Mouse (Mus musculus): Measurements from ENCODE around the gene Cfap52.
A peak's percentile ranks its signal among the peaks of the same experiment; 100 is the strongest.

Cfap52 gene

DNA sequence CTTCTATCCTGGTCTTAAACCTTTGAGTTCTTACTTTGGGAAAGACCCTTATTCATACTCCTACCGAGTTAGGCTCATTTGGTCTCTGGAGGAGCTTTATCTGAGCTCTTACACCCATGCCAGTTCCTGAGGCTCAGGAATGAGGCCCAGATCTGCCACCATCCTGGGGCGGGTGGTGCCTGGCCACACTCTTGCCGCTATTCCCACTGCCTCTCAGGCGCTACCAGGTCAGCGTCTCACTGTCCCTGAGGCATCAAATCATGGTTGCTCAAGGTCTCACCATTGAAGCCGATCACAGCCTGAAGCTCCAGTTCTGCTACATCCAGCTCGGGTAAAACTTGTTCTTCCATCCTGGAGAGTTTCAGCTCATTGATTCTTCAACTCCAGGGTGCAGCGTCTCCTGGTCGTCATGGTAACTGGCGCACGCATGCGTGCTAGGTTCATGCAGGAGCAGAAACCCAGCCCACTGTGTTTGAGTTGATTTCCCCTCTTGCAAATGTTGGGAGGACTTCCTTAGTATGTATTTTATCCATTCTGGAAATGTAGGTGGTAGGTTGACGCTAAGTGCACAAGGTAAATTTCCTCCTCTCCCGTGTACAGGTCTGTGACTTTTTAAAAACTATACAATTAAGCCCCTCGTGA lies at the start of gene Cfap52:
TSS of gene Cfap52 (minus strand) at position 410 of the 642 bp plus-strand sequence.
- DNase-seq (ENCODE audit: low read depth in 2 of 2, low spot score in 2 of 2) = peak; percentile 71 to 79

DNA sequence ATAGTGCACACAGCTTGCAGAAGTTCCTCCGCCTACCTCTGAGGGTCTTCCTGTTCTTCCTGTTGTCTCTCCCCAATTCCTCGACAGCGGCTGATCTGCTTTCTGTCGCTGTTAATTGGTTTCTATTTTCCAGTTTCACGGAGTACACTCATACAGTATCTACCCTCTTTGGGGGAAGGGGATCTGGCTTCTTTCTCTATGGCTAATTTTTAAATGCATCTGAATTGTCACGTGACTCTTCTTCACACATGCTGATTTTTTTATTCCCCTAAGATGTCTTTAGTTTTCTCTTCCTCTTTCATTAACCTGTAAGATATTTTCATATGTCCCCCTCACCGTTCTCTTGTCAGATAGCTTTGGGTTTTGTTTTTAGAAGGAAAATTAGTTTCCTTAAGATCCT lies 46.8 kb upstream of the Cfap52 start:
- DNase-seq (ENCODE audit: low read depth in 2 of 2, low spot score in 2 of 2) = no peak

DNA sequence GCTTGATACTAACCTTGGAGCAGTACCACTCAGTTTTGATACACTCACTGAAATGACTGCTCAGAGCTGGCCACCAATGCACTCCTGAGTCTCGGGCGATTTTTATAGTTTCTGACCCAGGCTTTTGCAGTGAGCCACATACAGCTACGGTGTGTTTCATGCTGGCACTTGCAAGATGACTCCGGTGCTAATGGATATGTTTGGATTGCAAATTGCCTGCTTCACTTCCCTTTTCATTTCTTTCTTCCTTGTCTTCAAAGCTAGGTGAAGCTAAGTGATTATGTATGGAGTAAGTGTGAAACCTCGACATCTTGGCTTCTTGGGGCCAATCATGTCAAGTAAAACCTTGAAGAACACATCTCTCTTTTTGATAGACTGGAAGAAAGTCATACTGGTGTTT lies 43.9 kb upstream of the Cfap52 start:
- no peak for DNase-seq (ENCODE audit: low read depth in 2 of 2, low spot score in 2 of 2)

DNA sequence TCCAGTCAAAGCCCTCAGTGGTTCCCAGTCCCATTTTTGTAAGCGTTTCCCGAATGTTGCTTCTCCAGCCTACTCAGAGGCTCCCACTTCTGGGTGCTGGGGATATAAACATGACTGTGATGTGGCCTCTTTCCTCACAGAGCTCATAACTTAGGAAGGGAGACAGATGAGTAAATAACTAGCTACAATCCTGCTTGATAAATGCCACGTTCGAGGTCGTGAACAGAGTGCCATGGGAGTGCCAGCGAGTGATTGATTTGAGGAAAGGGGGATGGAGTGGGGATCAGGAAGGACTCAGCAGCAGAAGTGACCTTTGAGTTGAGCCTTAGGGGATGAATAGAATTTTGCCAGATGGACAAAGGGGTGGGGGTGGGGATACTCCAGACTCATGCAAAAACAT lies 42.2 kb upstream of the Cfap52 start:
- no peak for DNase-seq (ENCODE audit: low read depth in 2 of 2, low spot score in 2 of 2)

DNA sequence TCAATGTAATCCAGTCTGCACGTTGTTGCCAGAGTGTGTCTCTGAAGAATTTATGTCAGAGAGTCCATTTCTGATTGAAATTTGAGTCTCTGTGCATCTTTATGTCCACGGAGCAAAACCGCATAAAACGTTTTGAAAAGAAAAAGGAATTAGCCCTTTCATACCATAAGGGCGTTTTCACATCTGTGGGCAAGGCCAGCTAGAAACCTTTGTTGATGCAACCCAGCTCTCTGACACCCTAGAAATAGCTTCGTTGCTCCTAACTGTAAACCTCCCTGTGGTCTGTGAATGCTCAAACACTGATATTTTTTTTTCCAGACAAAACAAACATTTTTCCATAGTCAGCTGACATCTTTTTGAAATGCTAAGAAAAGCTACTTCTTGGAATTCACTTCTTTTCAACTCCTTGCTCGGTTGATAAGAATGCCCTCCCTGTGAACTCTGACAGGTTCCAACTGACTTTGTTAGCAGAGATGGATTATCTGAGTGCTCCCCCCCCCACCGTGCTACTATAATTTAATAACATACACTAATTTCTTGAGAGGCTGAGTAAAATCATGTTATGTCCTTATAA lies 40.9 kb upstream of the Cfap52 start:
- no peak for DNase-seq (ENCODE audit: low read depth in 2 of 2, low spot score in 2 of 2)

DNA sequence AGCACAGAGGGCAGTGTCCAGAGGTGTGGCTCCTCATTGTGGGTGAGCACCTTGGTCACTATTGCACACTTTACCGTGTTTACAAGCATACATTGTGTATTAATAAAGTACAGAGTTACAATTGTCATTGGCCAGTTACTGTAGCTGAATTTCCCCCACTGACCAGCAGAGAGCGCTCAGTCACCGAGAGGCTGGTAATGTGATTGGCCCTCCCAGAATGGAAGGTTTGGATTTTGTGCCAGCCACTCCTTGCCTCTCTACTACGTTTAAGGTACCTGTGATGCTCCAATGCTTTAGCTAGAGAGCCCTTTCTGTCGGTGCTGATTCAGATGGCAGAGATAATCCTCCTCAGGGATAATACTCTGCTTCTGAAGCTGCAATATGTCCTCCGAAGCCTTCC lies 38.7 kb upstream of the Cfap52 start:
- DNase-seq (ENCODE audit: low read depth in 2 of 2, low spot score in 2 of 2) = peak in 1 of 2 experiments; percentile 14

DNA sequence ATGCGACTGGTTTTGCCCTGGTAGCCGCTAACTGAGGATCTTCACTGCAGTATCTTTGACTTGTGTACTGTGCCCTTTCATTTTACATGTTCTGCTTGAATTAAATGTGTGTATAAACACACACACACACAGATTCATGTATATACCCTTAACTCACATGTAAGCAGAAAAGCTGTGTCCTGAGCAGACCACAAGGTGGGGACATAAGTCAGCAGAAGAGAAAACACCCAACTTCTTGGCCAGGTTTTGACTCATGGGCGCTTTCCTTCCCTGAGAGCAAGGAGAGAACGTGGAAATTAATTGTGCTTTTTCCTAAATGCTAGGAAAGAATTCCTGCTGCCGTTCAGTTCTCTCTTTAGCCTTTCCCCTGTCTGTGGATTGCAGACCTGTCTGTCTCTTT lies 34.2 kb upstream of the Cfap52 start:
- DNase-seq (ENCODE audit: low read depth in 2 of 2, low spot score in 2 of 2) = no peak

DNA sequence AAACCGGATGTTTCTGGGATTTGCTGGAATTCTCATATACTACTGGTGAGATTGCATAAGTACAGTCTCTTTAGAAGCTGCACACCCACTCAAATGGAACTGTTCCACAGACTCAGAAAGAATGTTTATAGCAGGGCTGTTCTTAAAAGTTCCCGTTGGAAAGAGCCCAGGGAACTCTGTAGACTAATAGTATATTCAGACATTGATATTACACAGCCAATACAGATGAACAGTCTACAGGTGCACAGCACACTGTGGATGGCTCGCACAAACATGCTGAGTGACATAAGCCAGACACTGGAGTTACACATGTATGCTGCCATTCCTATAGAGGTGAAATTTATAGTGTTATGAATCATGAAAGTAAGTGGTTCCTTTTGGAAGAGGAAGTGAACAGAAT lies 33.5 kb upstream of the Cfap52 start:
- no peak for DNase-seq (ENCODE audit: low read depth in 2 of 2, low spot score in 2 of 2)

DNA sequence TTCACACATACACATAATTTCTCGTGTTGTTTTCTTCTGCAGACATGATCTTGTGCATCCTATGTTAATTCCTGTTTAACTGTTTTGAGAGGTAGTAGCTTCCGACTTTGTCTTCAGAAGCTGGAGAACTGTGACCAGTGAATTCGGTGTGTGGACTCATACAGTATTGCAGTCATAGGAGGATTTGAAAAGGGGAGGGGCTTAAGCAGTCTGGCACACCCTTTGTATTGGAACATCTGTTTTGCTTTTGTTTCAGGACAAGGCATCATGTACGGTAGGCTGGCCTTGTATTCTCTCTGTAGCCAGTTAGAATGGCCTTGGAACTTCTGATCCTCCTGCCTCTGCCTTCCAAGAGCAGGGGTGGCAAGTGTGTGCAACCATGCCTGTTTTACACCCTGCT lies 30.5 kb upstream of the Cfap52 start:
- DNase-seq (ENCODE audit: low read depth in 2 of 2, low spot score in 2 of 2) = no peak

DNA sequence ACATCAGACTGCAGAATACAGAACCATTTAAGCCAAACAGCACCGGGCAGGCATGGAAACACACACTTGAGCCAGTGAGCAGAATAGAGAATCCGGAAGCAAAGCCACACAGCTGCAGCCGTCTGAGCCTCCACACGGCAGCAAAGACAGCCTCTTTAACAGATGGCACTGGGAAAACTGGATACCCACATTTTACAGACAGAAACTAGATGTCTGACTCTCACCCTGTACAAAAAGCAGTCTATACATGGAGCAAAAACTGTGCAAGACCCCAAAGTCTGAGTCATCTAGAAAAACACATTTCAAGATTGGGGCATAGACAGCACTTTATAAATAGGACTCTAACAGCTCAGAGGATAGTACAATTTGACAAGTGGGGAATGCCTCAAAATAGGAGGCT lies 25.8 kb upstream of the Cfap52 start:
- no peak for DNase-seq (ENCODE audit: low read depth in 2 of 2, low spot score in 2 of 2)

DNA sequence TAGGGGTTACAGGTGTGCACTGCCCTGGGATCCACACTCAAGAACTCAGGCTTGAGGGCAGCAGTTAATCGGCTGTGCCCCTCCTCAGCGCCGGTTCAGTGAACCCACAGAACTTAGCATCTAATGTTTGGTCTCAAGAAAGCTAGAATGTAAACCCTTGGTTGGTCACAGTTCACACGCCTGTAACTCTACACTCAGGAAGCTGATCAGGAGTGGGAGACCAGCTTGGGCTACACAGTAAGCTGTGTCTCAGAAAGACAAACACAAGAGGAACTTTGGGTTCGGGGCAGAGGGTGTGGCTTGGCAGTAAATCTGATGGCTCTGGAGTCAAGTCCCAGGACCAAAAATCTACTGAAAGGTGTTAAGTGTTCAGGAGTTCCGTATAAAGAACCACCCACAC lies 18.1 kb upstream of the Cfap52 start:
- DNase-seq (ENCODE audit: low read depth in 2 of 2, low spot score in 2 of 2) = no peak

DNA sequence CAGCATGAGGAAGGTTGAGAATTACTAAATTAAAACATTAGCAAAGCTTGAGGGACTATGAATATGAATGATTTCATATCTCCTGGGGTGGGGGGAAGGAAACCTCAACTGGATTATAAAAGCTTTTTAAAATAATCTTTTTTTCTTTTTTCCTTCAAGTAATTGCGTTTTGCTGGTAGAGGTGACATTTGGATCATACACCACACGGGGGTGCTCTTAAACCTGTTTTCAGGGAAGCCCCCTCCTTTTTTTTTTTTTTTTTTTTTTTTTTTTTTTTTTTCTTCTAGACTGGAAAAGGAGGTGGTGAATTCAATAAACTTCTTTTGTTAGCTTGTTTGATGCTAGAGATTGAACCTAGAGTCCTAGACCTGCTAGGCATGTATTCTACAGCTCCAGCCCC lies 9.8 kb upstream of the Cfap52 start:
- no peak for DNase-seq (ENCODE audit: low read depth in 2 of 2, low spot score in 2 of 2)

DNA sequence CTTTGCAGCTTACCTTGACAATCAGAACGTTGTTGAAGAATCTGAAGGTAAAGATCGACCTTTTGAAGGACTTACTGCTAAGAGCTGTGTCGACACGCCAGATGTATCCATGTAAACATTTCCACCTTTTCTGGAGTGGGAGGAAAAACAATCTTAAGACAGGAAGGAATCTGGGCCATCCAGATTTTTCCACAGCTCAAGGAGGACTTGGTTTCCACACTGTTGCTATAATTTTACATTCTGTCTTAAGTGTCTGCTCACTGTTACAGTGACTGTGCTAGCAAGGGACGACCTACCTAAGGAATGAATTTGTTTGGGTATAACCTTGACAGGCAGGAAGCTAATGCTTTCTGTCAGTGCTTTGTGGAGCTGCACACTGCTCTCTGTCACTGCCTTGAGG lies 7.8 kb upstream of the Cfap52 start:
- no peak for DNase-seq (ENCODE audit: low read depth in 2 of 2, low spot score in 2 of 2)

DNA sequence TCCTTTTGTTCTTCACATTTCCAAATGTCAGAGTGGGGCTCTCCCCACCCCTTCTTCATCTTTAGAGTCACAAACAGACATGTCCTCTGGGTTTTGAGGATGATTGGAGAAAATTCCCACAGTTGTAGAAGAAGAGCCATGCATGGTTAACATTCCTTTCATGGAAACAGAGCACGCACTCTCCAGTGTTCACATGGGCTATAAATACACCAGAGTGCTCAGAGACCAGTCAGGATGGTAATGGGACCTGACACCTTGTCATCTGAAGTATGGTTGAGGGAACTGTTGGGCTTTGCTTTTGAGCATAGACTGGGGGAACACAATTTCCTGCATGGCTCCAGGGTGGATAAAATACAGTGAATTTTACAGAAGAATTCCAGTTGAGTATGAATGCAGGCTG lies 7.2 kb upstream of the Cfap52 start:
- no peak for DNase-seq (ENCODE audit: low read depth in 2 of 2, low spot score in 2 of 2)

DNA sequence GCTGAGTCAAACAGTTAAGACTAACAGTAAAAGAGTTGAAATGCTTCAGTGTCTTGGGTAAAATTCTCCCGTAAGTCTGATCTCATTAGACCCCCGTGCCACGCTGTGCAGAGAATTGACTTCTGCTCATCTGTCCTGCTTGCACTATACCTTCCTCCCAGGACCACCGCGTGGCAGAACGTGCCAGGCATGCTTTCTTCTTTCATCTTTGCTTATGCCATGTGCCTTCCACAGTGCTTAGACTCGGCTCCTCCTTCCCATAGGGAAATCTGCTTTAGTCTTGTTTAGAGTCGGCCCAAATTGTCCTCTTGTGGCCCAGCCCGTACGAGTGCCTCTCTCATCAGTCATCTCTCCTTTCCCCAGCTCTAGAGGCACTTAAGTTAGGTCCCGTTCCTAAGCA lies 2.4 kb upstream of the Cfap52 start:
- DNase-seq (ENCODE audit: low read depth in 2 of 2, low spot score in 2 of 2) = no peak

DNA sequence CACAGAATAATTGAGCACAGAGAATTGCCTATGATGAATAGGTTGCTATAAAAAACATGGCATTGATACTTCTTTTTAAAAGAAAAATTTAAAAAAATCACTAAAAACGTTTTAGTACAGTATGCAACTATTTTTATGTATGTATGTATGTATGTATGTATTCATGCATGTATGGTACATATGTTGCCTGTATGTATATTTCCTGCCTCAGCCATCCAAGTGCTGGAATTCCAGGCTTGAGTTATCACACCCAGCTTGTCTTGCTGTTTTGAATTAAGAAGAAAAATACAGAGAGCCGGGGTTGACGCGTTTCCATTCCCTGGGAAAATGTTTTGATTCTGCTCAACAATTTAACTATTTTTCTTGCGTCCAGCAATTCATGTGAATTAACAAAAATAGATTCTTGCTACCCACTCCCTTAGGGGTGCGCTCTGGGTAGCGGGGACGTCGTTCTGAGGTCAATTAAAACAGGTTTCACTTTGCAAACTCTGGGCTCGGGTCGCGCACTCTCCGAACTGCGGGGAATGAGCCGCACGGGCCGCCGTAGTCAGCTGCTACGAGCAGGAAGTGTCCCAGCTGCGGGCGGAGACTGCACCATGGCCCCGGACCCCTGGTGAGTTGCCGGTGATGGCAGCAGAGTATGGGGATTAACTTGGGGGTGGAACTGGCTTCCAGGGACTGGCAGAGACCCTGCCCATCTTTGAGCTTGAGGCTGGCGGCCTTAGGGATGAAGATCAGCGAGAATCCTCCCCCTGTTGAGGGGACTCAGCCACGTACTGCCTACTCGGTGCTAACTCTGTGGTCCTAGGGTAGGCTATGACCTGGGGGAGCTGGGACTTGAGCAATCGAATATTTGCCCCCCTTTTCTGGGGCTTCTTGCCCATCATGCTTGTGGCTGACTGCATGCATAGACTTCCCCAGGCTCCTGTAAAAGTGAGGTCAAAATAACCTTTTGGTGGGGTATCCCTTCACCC lies 741 bp upstream of the Cfap52 start, which contains the start of gene Stx8:
TSS of gene Stx8 (plus strand) at position 289 of the 974 bp plus-strand sequence.
- DNase-seq (ENCODE audit: low read depth in 2 of 2, low spot score in 2 of 2) = peak; percentile 81 to 94

DNA sequence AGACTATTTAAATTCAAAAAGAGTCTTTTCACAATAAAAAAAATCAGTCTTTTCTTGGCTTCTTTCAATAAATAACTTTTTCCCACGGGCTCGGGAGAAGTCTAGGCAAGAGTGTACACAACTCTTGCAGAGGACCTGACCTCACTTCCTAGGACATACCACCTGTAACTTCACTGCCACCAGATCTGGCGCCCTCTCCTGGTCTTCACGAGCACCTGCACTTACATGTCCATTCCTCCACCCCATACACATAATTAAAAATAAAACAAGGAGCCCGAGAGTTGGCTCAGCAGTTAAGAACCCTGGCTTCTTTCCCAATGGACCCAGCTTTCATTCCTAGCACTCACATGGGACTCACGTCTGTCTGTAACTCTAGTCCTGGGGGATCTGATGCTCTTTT lies 1.3 kb downstream of the Cfap52 start:
- DNase-seq (ENCODE audit: low read depth in 2 of 2, low spot score in 2 of 2) = peak in 1 of 2 experiments; percentile 2

DNA sequence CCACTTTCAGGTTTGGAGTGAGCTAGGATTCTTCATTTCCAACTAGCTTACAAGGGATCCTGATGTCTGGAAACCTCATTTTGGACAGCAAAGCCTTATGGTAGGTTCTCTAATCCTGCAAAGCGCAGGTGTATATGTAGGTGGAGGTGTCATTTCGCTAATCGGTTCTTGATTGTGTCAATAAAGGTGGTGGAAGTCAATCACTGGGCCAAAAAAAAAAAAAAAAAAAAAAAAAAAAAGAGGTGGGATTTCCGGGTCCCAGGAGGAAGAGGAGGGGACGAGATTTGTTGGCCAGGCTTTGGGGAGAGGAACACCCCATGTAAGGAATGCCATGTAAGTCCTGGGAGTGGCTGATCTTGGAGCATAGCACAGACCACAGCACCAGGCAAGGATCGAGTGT lies 11.0 kb downstream of the Cfap52 start:
- DNase-seq (ENCODE audit: low read depth in 2 of 2, low spot score in 2 of 2) = no peak

DNA sequence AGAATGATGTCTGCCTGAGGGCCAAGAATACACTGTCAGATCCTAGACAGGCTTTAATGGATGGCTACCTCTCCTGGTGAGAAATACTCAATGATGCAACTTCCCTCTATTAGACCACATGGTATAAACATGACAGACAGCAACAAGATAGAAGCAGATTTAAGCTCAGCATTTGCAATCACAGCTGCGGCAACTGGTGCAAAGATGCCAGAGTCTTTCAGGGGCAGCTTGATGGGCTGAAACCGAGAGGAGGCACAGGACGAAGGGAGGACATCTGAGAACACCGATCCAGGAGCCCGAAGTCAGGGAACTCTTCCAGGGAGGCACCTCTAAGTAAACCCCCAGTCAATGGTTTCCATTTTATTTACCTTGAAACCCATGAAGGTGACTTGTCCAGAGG lies 11.8 kb downstream of the Cfap52 start:
- no peak for DNase-seq (ENCODE audit: low read depth in 2 of 2, low spot score in 2 of 2)

DNA sequence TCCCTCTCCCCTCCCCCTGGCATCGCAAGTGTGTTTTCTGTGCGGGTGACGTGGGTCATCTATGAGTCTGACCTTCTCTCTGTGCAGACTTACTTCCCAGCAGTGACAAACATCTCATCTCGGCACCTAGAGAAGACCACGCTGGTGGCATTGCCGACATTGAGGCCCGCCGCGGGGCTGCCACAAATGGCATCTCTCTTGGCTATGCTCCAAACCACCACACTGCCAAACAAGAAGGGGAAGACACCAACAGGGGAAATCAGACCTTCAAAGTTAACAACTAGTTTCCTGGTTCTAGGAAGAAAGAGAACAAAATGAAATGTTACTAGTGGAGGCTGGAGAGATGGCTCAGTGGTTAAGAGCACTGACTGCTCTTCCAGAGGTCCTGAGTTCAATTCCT lies 16.0 kb downstream of the Cfap52 start:
- peak; percentile 9 to 32 for DNase-seq (ENCODE audit: low read depth in 2 of 2, low spot score in 2 of 2)

DNA sequence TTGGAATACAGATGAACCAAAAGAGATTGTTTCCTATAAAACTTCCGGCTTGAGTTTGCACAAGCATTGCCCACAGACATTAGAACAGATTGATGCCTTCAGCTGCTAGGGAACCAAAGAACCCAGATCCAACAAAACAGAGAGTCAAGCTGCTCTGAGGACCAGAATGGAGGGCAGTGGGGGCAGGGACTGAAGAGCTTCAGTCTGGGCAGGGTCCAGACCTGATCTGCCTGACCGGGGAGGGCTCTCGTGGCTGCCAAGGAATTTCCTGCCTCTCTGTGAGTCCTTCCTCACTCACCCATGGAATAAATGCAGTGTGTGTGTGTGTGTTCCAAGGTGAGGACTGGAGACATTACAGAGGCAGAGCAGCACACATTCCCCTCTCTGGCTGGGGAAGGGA lies 17.2 kb downstream of the Cfap52 start:
- DNase-seq (ENCODE audit: low read depth in 2 of 2, low spot score in 2 of 2) = no peak

DNA sequence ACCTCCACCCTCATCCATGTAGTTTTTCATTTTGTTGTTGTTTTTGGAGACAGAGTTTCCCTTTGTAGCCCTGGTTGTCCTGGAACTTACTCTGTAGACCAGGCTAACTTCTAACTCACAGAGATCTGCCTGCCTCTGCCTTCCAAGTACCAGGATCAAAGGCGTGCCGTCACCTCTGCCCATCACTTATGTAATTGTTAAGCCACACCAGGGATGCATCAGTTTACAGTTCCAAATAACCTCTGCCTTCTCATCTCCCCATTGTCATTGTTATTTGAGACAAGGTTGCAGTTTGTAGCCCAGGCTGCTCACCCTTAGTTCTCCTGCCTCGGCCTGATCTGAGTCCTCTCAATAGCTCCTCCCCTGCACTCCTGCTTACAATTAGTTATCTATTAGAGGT lies 33.3 kb downstream of the Cfap52 start:
- DNase-seq (ENCODE audit: low read depth in 2 of 2, low spot score in 2 of 2) = no peak

Measured in CD8-positive naive resting alpha-beta T cell, adult 2 months (primary cell).